Mouse (Mus musculus): Measurements from ENCODE around the gene Pef1. TPM values are rescaled to one million over a fixed set of nuclear protein-coding genes. Genes with fewer than 3 reads are reported as not detected.

Gene Pef1
- 25.4 and 36.2 TPM in 2 replicates for total RNA-seq (2012; rRNA removed)

GRCm38 (mm10) chr4:130102111-130102651 is at the start of gene Pef1:
Pef1 (plus strand) TSS chr4:130102558.
- Histone ChIP-seq H3K9ac (ENCODE audit: insufficient read depth, low read depth, low read length, poor library complexity, severe bottlenecking) (no peak within 1 kb of the TSS), H3K36me3 (ENCODE audit: control insufficient read depth, insufficient read depth, low read length, poor library complexity, severe bottlenecking) (no peaks in the 10 kb centered on the region), H3K27ac (ENCODE audit: insufficient read depth, low read depth, low read length, poor library complexity, severe bottlenecking) (peak within 1 kb of the TSS; percentile 81), H3K9me3 (ENCODE audit: control insufficient read depth, insufficient read depth, low read depth, low read length) (no peaks in the 10 kb centered on the region), H3K4me3 (ENCODE audit: insufficient read depth in 1 of 2, low read depth in 1 of 2, low read length in 2 of 2, poor library complexity in 1 of 2, severe bottlenecking in 1 of 2) (peak within 1 kb of the TSS in 1 of 2 experiments; percentile 18; a peak in 1 of 4 replicates), H3K4me1 (ENCODE audit: control insufficient read depth in 2 of 2, insufficient read depth in 2 of 2, low read length in 2 of 2, poor library complexity in 1 of 2) (peaks cover 3 to 13% of the 10 kb centered on the region in 2 experiments; a peak in 2 of 4 replicates)
- peak; percentile 95 for DNase-seq (ENCODE audit: low read depth, low spot score)
- TF ChIP-seq CHD2 (IDR thresholded peaks at IDR 0.05; ENCODE audit: low read depth, low read length): peak; percentile 66
- TF ChIP-seq ZC3H11A (IDR thresholded peaks at IDR 0.05; ENCODE audit: borderline replicate concordance, low read depth, low read length): no peak
- TF ChIP-seq MAFK (IDR thresholded peaks at IDR 0.05; ENCODE audit: insufficient read depth, low read depth, low read length): no peak
- no peak for TF ChIP-seq ZNF384 (IDR thresholded peaks at IDR 0.05; ENCODE audit: low read depth, low read length)
- no peak for TF ChIP-seq HCFC1 (IDR thresholded peaks at IDR 0.05; ENCODE audit: borderline replicate concordance, insufficient read depth, low read length)
- in situ Hi-C loops (cut with MboI; ENCODE audit: low sequenced_read_pairs in 2 of 2, unreplicated experiment in 2 of 2): no loop called here

DNA sequence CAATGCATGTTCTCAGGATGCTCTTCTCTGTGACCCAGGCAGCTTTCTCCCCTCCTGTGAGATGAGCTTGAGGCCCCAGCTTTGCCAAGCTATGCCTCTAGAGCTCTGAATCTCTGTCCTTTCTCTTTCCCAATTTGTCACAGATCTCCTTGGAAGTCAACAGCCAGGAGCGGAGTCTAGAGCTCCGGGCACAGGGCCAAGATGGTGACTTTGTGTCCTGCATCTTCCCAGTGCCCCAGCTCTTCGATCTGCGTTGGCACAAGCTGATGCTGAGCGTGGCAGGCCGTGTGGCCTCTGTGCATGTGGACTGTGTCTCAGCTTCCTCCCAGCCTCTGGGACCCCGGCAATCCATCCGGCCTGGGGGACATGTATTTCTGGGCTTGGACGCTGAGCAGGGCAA is 49.2 kb upstream of the Pef1 start:
- no peak for DNase-seq (ENCODE audit: low read depth, low spot score)
- in situ Hi-C loops (cut with MboI; ENCODE audit: low sequenced_read_pairs in 2 of 2, unreplicated experiment in 2 of 2): no loop called here
- Histone ChIP-seq H3K4me3 (ENCODE audit: insufficient read depth in 1 of 2, low read depth in 1 of 2, low read length in 2 of 2, poor library complexity in 1 of 2, severe bottlenecking in 1 of 2) (no peak overlapping the region), H3K36me3 (ENCODE audit: control insufficient read depth, insufficient read depth, low read length, poor library complexity, severe bottlenecking) (no peaks in the 10 kb centered on the region), H3K9ac (ENCODE audit: insufficient read depth, low read depth, low read length, poor library complexity, severe bottlenecking) (no peak overlapping the region), H3K27ac (ENCODE audit: insufficient read depth, low read depth, low read length, poor library complexity, severe bottlenecking) (no peak overlapping the region), H3K4me1 (ENCODE audit: control insufficient read depth in 2 of 2, insufficient read depth in 2 of 2, low read length in 2 of 2, poor library complexity in 1 of 2) (no peaks in the 10 kb centered on the region; a peak in 1 of 4 replicates), H3K9me3 (ENCODE audit: control insufficient read depth, insufficient read depth, low read depth, low read length) (no peaks in the 10 kb centered on the region)
- TF ChIP-seq MAFK (IDR thresholded peaks at IDR 0.05; ENCODE audit: insufficient read depth, low read depth, low read length): no peak
- TF ChIP-seq ZC3H11A (IDR thresholded peaks at IDR 0.05; ENCODE audit: borderline replicate concordance, low read depth, low read length): no peak
- TF ChIP-seq CHD2 (IDR thresholded peaks at IDR 0.05; ENCODE audit: low read depth, low read length): no peak
- no peak for TF ChIP-seq HCFC1 (IDR thresholded peaks at IDR 0.05; ENCODE audit: borderline replicate concordance, insufficient read depth, low read length)
- no peak for TF ChIP-seq ZNF384 (IDR thresholded peaks at IDR 0.05; ENCODE audit: low read depth, low read length)

GRCm38 (mm10) chr4:130054727-130055126 is 47.6 kb upstream of the Pef1 start:
- no peak overlapping the region for H3K4me3 ChIP-seq (ENCODE audit: insufficient read depth in 1 of 2, low read depth in 1 of 2, low read length in 2 of 2, poor library complexity in 1 of 2, severe bottlenecking in 1 of 2)
- no peak overlapping the region for H3K27ac ChIP-seq (ENCODE audit: insufficient read depth, low read depth, low read length, poor library complexity, severe bottlenecking)
- H3K36me3 ChIP-seq (ENCODE audit: control insufficient read depth, insufficient read depth, low read length, poor library complexity, severe bottlenecking): no peaks in the 10 kb centered on the region
- in situ Hi-C loops (cut with MboI; ENCODE audit: low sequenced_read_pairs in 2 of 2, unreplicated experiment in 2 of 2): no loop called here
- DNase-seq (ENCODE audit: low read depth, low spot score): no peak
- H3K9me3 ChIP-seq (ENCODE audit: control insufficient read depth, insufficient read depth, low read depth, low read length): no peaks in the 10 kb centered on the region
- TF ChIP-seq ZC3H11A (IDR thresholded peaks at IDR 0.05; ENCODE audit: borderline replicate concordance, low read depth, low read length): no peak
- TF ChIP-seq HCFC1 (IDR thresholded peaks at IDR 0.05; ENCODE audit: borderline replicate concordance, insufficient read depth, low read length): no peak
- TF ChIP-seq MAFK (IDR thresholded peaks at IDR 0.05; ENCODE audit: insufficient read depth, low read depth, low read length): no peak
- TF ChIP-seq CHD2 (IDR thresholded peaks at IDR 0.05; ENCODE audit: low read depth, low read length): no peak
- no peak for TF ChIP-seq ZNF384 (IDR thresholded peaks at IDR 0.05; ENCODE audit: low read depth, low read length)
- H3K4me1 ChIP-seq (ENCODE audit: control insufficient read depth in 2 of 2, insufficient read depth in 2 of 2, low read length in 2 of 2, poor library complexity in 1 of 2): no peaks in the 10 kb centered on the region; a peak in 1 of 4 replicates
- no peak overlapping the region for H3K9ac ChIP-seq (ENCODE audit: insufficient read depth, low read depth, low read length, poor library complexity, severe bottlenecking)

DNA sequence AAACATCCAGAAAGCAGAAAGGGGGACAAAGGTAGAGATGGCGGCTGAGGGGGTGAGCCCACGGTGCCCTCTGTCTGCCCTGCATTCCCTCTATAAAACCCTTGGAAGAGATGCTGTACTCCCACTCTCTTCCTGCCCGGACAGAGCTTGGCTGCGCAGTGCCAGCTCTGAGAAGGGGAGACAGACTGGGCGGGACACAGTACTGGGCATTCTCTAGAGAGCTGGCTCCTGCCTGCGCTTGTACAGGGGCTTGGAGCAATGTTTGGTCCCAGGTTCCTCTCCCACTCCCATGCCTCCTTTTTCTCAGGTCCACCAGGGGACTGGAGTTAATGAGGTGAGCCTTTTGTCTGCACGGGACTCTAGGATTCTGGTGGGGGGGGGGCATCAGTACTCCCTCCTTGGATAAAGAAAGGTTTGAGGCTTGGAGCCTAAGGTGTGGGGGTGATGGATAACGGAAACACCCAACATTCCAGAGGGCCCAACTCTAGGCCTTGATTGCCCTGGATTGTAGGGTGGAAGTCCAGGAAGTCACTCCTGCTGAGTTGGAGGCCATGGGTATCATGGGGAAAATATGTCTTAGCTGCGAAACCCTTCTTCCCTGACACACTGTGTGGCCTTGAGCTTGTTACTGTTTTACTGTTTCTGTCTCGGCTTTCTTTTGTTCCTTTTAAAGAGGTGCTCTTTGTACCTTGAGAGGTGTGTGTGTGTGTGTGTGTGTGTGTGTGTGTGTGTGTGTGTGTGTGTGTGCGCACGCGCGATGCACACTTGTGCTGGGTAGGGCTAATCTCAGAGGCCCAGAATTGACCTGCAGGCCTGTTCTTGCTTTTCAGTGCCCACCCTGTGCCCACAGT is 47.0 kb upstream of the Pef1 start:
- Histone ChIP-seq H3K9ac (ENCODE audit: insufficient read depth, low read depth, low read length, poor library complexity, severe bottlenecking) (no peak overlapping the region), H3K4me1 (ENCODE audit: control insufficient read depth in 2 of 2, insufficient read depth in 2 of 2, low read length in 2 of 2, poor library complexity in 1 of 2) (no peaks in the 10 kb centered on the region; a peak in 1 of 4 replicates), H3K36me3 (ENCODE audit: control insufficient read depth, insufficient read depth, low read length, poor library complexity, severe bottlenecking) (no peaks in the 10 kb centered on the region), H3K4me3 (ENCODE audit: insufficient read depth in 1 of 2, low read depth in 1 of 2, low read length in 2 of 2, poor library complexity in 1 of 2, severe bottlenecking in 1 of 2) (no peak overlapping the region), H3K27ac (ENCODE audit: insufficient read depth, low read depth, low read length, poor library complexity, severe bottlenecking) (no peak overlapping the region), H3K9me3 (ENCODE audit: control insufficient read depth, insufficient read depth, low read depth, low read length) (no peaks in the 10 kb centered on the region)
- in situ Hi-C loops (cut with MboI; ENCODE audit: low sequenced_read_pairs in 2 of 2, unreplicated experiment in 2 of 2): no loop called here
- no peak for DNase-seq (ENCODE audit: low read depth, low spot score)
- TF ChIP-seq ZC3H11A (IDR thresholded peaks at IDR 0.05; ENCODE audit: borderline replicate concordance, low read depth, low read length) (no peak), HCFC1 (IDR thresholded peaks at IDR 0.05; ENCODE audit: borderline replicate concordance, insufficient read depth, low read length) (no peak), ZNF384 (IDR thresholded peaks at IDR 0.05; ENCODE audit: low read depth, low read length) (no peak), CHD2 (IDR thresholded peaks at IDR 0.05; ENCODE audit: low read depth, low read length) (no peak), MAFK (IDR thresholded peaks at IDR 0.05; ENCODE audit: insufficient read depth, low read depth, low read length) (no peak)
